Mouse (Mus musculus): ENCODE results near the gene Col1a2.

Gene Col1a2

GRCm38 (mm10) chr6:4504603-4505131 is at the start of gene Col1a2:
Col1a2 (plus strand) TSS chr6:4504814.
- DNase-seq, result no peak

GRCm38 (mm10) chr6:4455518-4455917 is 49.1 kb upstream of the Col1a2 start:
- peak; percentile 3 for DNase-seq

- DNase-seq, result peak; percentile 28
Measured at GRCm38 (mm10) chr6:4455961-4456617, 48.5 kb upstream of the Col1a2 start.

- DNase-seq, result peak; percentile 12
Measured at GRCm38 (mm10) chr6:4456691-4457447, 47.7 kb upstream of the Col1a2 start.

- peak; percentile 68 for DNase-seq
Measured at GRCm38 (mm10) chr6:4457555-4457996, 47.0 kb upstream of the Col1a2 start.

- DNase-seq, result no peak
Measured at GRCm38 (mm10) chr6:4465320-4465719, 39.3 kb upstream of the Col1a2 start.

GRCm38 (mm10) chr6:4483577-4483936 is 21.1 kb upstream of the Col1a2 start:
- DNase-seq, result no peak

GRCm38 (mm10) chr6:4483937-4484601 is 20.5 kb upstream of the Col1a2 start:
- no peak for DNase-seq

GRCm38 (mm10) chr6:4488349-4488748 is 16.3 kb upstream of the Col1a2 start:
- DNase-seq, result peak; percentile 77

GRCm38 (mm10) chr6:4488966-4489365 is 15.6 kb upstream of the Col1a2 start:
- DNase-seq, result no peak

- peak; percentile 80 for DNase-seq
Measured at GRCm38 (mm10) chr6:4489366-4490245, 15.0 kb upstream of the Col1a2 start.

- DNase-seq, result no peak
Measured at GRCm38 (mm10) chr6:4493666-4494065, 10.9 kb upstream of the Col1a2 start.

GRCm38 (mm10) chr6:4496428-4496827 is 8.2 kb upstream of the Col1a2 start:
- no peak for DNase-seq

- DNase-seq, result peak; percentile 32
Measured at GRCm38 (mm10) chr6:4503106-4503505, 1.5 kb upstream of the Col1a2 start.

GRCm38 (mm10) chr6:4505158-4505997 is 764 bp downstream of the Col1a2 start:
- DNase-seq, result peak; percentile 75

GRCm38 (mm10) chr6:4506106-4506505 is 1.5 kb downstream of the Col1a2 start:
- DNase-seq, result peak; percentile 44

GRCm38 (mm10) chr6:4506791-4507190 is 2.2 kb downstream of the Col1a2 start:
- no peak for DNase-seq

GRCm38 (mm10) chr6:4507323-4507722 is 2.7 kb downstream of the Col1a2 start:
- no peak for DNase-seq

GRCm38 (mm10) chr6:4508279-4508678 is 3.7 kb downstream of the Col1a2 start:
- DNase-seq, result no peak

- no peak for DNase-seq
Measured at GRCm38 (mm10) chr6:4509395-4509794, 4.8 kb downstream of the Col1a2 start.

GRCm38 (mm10) chr6:4514671-4515070 is 10.1 kb downstream of the Col1a2 start:
- DNase-seq, result no peak

GRCm38 (mm10) chr6:4521031-4521430 is 16.4 kb downstream of the Col1a2 start:
- no peak for DNase-seq
